Mouse (Mus musculus) erythroblast, embryonic 14.5 days (primary cell): ENCODE results near the gene Moxd1. TPM values are rescaled to one million over a fixed set of nuclear protein-coding genes. Genes with fewer than 3 reads are reported as not detected.

Source experiments
- H3K27me3 ChIP-seq: 2 replicates; pipeline ENCODE4 v1.6.1; 2012; ENCODE audit warnings: inconsistent platforms; ENCODE audit not compliant: control insufficient read depth
- H3K36me3 ChIP-seq: 2 replicates; pipeline ENCODE4 v1.6.1; 2012; ENCODE audit warnings: mild to moderate bottlenecking, inconsistent platforms; ENCODE audit not compliant: control insufficient read depth
- H3K4me1 ChIP-seq: 2 replicates; pipeline ENCODE4 v1.6.1; 2012; ENCODE audit warnings: inconsistent platforms; ENCODE audit not compliant: control insufficient read depth
- H3K4me3 ChIP-seq: replicated peaks from 2 replicates; pipeline ENCODE3; 2012; ENCODE audit warnings: moderate library complexity, mild to moderate bottlenecking, inconsistent platforms
- H3K9me3 ChIP-seq: 2 replicates; pipeline ENCODE4 v1.6.1; 2012; ENCODE audit warnings: low read length, inconsistent platforms, mixed read lengths; ENCODE audit not compliant: control insufficient read depth
- GATA1 ChIP-seq: IDR thresholded peaks from 2 replicates; pipeline ENCODE4 v1.6.1; 2012; ENCODE audit warnings: low read length, inconsistent platforms, mixed read lengths
- TAL1 ChIP-seq: IDR thresholded peaks from 3 replicates; pipeline ENCODE4 v1.6.1; 2012; ENCODE audit warnings: low read length, inconsistent platforms, mixed read lengths
- polyA plus RNA-seq: library from polyadenylated mRNA; stranded (reverse); fragments of >175 nt; gene quantifications from 2 replicates; pipeline ENCODE4 v1.2.3, GENCODE M21; 2012

Moxd1 gene
- polyA plus RNA-seq, 1 experiment, result not detected

- Histone ChIP-seq H3K4me1 (no peaks in the 10 kb centered on the region), H3K4me3 (no peak overlapping the region), H3K36me3 (no peaks in the 10 kb centered on the region), H3K27me3 (no peaks in the 10 kb centered on the region), H3K9me3 (no peaks in the 10 kb centered on the region)
- TF ChIP-seq TAL1 (no peak), GATA1 (no peak)
Measured at GRCm38 (mm10) chr10:24259794-24260590, 36.7 kb downstream of the Moxd1 start.

GRCm38 (mm10) chr10:24267520-24267919 is 44.2 kb downstream of the Moxd1 start:
- H3K4me1 ChIP-seq, result no peaks in the 10 kb centered on the region
- no peaks in the 10 kb centered on the region for H3K27me3 ChIP-seq
- no peak for TF ChIP-seq GATA1
- TF ChIP-seq TAL1, result no peak
- no peak overlapping the region for H3K4me3 ChIP-seq
- no peaks in the 10 kb centered on the region for H3K36me3 ChIP-seq
- H3K9me3 ChIP-seq, result 0 out of 2 replicates have a peak, but pooled peaks cover 2% of the 10 kb centered on the region

- no peaks in the 10 kb centered on the region for H3K4me1 ChIP-seq
- H3K36me3 ChIP-seq, result no peaks in the 10 kb centered on the region
- H3K27me3 ChIP-seq, result no peaks in the 10 kb centered on the region
- H3K4me3 ChIP-seq, result no peak overlapping the region
- 0 out of 2 replicates have a peak, but pooled peaks cover 2% of the 10 kb centered on the region for H3K9me3 ChIP-seq
- TF ChIP-seq GATA1 (no peak), TAL1 (no peak)
Measured at GRCm38 (mm10) chr10:24271077-24271637, 47.8 kb downstream of the Moxd1 start.

- Histone ChIP-seq H3K36me3 (no peaks in the 10 kb centered on the region), H3K4me1 (no peaks in the 10 kb centered on the region), H3K4me3 (no peak overlapping the region), H3K9me3 (no peaks in the 10 kb centered on the region), H3K27me3 (no peaks in the 10 kb centered on the region)
- no peak for TF ChIP-seq TAL1
Measured at GRCm38 (mm10) chr10:24276211-24276610, 52.9 kb downstream of the Moxd1 start.

- H3K36me3 ChIP-seq, result no peaks in the 10 kb centered on the region
- no peak overlapping the region for H3K4me3 ChIP-seq
- H3K4me1 ChIP-seq, result no peaks in the 10 kb centered on the region
- TF ChIP-seq GATA1 (no peak), TAL1 (no peak)
- peaks cover 2% of the 10 kb centered on the region; the same call in 1 of the 2 replicates for H3K27me3 ChIP-seq
- no peaks in the 10 kb centered on the region for H3K9me3 ChIP-seq
Measured at GRCm38 (mm10) chr10:24282650-24283049, 59.3 kb downstream of the Moxd1 start.

- H3K36me3 ChIP-seq, result no peaks in the 10 kb centered on the region
- H3K27me3 ChIP-seq, result no peaks in the 10 kb centered on the region
- TF ChIP-seq GATA1 (no peak), TAL1 (no peak)
- no peaks in the 10 kb centered on the region for H3K9me3 ChIP-seq
- no peak overlapping the region for H3K4me3 ChIP-seq
- H3K4me1 ChIP-seq, result no peaks in the 10 kb centered on the region
Measured at GRCm38 (mm10) chr10:24291611-24292010, 68.3 kb downstream of the Moxd1 start.

GRCm38 (mm10) chr10:24292671-24293070 is 69.4 kb downstream of the Moxd1 start:
- no peaks in the 10 kb centered on the region for H3K27me3 ChIP-seq
- TF ChIP-seq TAL1, result no peak
- no peaks in the 10 kb centered on the region for H3K9me3 ChIP-seq
- H3K36me3 ChIP-seq, result no peaks in the 10 kb centered on the region
- no peak overlapping the region for H3K4me3 ChIP-seq
- H3K4me1 ChIP-seq, result no peaks in the 10 kb centered on the region

GRCm38 (mm10) chr10:24296608-24297007 is 73.3 kb downstream of the Moxd1 start:
- TF ChIP-seq GATA1, result no peak
- TF ChIP-seq TAL1, result no peak
- H3K27me3 ChIP-seq, result no peaks in the 10 kb centered on the region
- H3K36me3 ChIP-seq, result no peaks in the 10 kb centered on the region
- no peak overlapping the region for H3K4me3 ChIP-seq
- H3K4me1 ChIP-seq, result no peaks in the 10 kb centered on the region
- H3K9me3 ChIP-seq, result no peaks in the 10 kb centered on the region

GRCm38 (mm10) chr10:24297792-24298191 is 74.5 kb downstream of the Moxd1 start:
- TF ChIP-seq TAL1 (no peak), GATA1 (no peak)
- no peaks in the 10 kb centered on the region for H3K27me3 ChIP-seq

More at GRCm38 (mm10) chr10:24297792-24298191, 74.5 kb downstream of the Moxd1 start:
- no peaks in the 10 kb centered on the region for H3K9me3 ChIP-seq
- H3K4me3 ChIP-seq, result no peak overlapping the region
- H3K4me1 ChIP-seq, result no peaks in the 10 kb centered on the region
- no peaks in the 10 kb centered on the region for H3K36me3 ChIP-seq
